Mouse (Mus musculus) ovary, postnatal 36 days (tissue): ENCODE measurements around the gene Zfhx3.

Source experiments
- DNase-seq: peaks from one replicate; pipeline ENCODE4 v3.0.0; 2022; ENCODE audit warnings: low spot score, mixed read lengths

Zfhx3 gene

DNA sequence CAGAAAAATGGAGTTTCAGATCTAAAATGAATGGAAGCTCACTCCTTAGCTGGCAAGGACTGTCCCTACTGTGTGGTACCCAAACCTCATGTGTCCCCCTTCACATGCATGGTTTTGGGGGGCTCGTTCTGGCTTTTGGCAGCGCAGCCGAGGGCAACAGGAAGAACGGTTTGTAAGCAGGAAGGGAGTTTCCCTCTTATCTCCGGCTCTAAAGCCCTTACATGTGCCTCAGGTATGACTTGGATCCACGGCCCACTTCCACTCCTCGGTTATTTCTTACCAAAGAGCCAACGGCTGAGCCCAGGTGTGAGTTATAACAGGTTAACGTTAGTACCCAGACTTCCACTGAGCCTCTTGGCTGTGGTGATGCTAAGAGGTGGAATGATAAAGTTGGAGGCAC, 990.3 kb downstream of the Zfhx3 start:
- no peak for DNase-seq

DNA sequence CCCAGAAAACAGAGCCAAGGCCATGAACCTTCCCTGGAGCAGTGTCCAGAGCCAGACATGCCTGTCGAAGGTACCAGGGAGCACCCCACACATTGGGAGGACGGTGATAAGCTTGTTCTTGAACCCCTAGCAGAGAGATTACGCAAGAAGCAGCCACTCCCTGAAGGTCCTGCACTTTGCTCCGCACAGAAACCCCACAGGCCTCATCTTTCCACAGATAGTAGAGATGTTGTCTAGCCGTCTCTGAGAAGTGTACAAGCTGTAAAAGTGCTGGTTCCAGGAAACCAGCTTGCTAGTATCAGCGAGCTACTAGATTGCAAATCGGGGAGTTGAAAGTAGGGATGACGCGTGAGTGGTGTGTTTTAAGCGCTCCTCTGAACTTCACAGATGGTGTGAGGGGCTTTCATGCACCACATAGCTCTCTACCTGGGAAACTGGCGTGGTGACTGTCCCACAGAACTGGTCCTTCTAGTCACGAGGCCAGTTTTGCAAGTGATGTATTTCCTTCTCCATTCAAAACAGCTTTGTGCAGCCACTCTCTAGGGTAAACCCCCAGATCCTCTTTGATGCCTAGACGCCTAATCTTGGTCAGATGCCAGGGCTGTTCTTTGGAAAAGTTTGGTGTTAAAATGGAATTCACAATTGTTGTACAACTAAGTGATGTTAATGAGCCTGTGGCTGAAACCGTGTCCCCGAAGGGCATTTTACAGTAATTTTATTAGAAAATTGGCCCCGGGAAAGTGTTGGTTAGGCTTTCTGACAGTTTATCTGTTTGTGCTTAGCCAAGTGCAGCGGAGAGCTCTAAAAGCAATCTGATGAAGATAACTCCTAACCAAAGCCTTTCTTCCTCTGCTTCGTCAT, 993.6 kb downstream of the Zfhx3 start:
- no peak for DNase-seq

DNA sequence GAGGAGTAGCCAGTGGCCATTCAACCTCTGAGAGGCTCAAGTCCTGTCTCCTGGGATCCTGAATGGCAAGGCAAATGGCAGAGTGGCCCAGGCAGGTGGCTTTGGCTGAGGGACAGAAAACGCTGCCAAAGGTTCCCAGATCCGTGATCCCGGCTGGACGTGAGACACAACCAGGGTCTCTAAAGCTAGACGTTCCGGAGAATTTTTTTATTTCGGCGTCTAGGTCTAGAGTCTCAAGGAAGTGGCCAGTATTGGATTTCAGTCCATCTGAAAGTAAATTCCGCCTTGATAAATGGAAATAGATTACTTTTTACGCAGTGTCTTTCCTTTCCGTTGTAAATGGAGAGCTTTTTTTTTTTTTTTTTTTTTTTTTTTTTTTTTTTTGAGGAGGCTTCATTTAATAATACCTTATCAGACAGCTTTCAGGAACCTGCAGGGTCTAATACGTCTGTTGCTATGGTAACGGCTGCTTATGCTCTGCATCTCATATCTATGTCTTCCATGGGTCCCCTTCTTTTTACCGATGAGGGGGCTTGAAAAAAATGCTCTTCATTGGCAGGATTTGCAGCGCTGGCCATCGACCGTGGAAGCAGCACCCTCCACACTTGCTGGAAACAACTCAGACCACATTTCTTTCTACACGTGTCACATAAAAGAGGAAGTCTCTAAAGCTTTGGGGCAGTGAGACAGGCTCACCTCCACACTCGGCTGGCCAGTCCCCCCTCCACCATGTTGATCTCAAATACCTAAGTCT, 994.4 kb downstream of the Zfhx3 start:
- no peak for DNase-seq

DNA sequence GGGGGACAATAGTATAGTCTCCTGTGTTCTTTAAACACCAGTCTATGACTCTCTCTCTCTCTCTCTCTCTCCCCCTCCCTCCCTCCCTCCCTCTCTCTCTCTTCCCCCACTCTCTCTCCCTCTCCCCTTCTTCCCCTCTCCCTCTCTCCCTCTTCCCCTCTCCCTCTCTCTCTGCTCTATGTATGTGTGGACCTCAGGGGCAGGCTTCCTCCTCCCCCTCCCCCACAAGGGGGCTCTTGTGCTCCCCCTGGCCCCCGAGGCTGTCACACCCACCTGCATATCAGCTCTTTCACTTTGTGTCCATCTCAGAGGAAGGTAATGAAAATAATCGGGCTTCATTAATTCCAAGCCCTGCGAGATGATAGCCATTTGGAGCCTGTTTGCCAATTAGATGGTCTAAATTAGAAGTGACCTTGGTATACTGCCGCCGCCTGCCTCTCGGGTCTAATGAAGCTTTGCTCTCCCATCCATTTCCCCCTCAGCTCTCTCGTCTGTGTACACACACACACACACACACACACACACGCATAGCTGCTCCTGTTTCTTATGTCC, 995.5 kb downstream of the Zfhx3 start:
- no peak for DNase-seq

DNA sequence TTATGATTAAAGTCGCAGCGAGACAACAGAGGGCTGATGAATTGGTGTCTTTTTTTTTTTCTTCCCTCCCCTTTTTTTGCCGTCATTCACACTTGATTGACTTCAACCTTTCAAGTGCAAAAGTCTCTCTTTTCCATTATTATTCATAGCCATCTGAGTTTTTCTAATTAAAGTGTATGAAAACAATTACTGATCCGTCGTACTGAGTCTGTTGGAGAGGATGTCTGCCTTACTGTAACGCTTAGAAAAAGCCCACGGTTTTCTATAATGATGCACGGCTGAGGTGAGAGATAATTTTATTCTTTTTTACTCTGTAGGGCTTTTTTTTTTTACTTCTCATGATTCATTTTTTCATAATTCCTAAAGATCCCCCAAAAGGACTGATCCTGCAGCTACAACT, 1000.2 kb downstream of the Zfhx3 start:
- DNase-seq, result no peak

DNA sequence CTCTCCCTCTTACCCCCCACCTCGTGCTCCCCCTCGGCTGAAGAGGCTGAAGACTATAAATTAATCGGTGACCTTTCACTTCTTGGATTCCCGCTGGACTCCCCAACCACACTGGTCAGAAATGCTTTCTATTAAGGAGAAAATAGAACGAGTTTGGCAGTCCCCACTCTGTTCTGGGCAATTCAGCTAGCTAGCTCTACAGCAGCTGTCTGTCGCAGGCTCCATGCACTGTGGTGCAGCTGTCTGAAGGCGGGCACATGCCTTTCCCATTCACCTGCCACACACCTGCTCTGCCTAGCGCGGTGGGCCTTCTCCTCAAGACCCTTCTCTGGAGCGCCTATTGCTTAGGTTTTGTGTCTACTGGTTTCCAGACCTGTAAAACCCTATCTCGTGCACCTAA, 1000.7 kb downstream of the Zfhx3 start:
- no peak for DNase-seq

DNA sequence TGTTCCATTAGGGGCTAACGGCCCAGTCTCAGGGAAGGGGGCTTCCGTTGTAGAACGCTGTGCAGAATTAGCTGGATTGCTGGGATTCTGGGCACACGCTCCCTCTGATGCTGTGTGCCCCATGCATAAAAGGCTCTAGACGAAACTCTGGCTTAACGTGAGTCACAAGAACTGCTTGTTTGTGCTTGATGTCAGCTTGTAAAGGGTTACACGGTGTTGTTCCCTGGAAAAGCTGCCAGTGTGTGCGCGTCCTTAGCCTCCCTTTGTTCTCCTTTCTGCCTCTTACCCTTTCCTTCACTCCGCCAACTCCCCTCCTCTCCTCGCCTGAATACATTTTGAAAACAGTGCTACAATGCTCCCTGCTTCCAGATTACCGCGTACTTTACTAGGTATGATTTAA, 1001.9 kb downstream of the Zfhx3 start:
- DNase-seq, result no peak

DNA sequence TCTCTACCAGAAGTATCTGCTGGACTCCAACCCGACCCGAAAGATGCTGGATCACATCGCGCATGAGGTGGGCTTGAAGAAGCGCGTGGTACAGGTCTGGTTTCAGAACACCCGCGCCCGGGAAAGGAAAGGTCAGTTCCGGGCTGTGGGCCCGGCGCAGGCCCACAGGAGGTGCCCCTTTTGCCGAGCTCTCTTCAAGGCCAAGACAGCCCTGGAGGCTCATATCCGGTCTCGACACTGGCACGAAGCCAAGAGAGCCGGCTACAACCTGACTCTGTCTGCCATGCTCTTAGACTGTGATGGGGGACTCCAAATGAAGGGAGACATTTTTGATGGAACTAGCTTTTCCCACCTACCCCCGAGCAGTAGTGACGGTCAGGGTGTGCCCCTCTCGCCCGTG, 1007.9 kb downstream of the Zfhx3 start:
- no peak for DNase-seq

DNA sequence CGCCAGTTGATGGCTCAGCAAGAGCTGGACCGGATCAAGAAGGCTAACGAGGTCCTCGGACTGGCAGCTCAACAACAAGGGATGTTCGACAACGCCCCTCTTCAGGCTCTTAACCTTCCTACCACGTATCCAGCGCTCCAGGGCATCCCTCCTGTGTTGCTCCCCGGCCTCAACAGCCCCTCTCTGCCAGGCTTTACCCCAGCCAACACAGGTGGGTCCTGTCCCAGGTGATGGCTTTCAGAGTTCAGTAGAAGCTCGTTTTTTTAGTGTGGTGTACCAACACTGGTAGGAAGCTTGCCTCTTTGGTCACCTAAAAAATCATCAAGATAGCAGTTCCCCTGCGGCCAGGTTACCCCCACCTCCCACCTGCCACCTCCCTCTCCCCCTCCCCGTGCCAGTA, 1009.1 kb downstream of the Zfhx3 start:
- DNase-seq, result no peak

DNA sequence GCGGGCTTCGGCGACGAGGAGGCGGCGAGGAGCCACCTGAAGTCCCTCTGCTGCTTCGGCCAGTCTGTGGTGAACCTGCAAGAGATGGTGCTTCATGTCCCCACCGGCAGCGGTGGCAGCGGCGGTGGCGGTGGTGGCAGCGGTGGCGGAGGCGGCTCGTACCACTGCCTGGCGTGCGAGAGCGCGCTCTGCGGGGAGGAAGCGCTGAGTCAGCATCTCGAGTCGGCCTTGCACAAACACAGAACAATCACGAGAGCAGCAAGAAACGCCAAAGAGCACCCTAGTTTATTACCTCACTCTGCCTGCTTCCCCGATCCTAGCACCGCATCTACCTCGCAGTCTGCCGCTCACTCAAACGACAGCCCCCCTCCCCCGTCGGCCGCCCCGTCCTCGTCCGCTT, 1014.0 kb downstream of the Zfhx3 start:
- DNase-seq, result no peak

DNA sequence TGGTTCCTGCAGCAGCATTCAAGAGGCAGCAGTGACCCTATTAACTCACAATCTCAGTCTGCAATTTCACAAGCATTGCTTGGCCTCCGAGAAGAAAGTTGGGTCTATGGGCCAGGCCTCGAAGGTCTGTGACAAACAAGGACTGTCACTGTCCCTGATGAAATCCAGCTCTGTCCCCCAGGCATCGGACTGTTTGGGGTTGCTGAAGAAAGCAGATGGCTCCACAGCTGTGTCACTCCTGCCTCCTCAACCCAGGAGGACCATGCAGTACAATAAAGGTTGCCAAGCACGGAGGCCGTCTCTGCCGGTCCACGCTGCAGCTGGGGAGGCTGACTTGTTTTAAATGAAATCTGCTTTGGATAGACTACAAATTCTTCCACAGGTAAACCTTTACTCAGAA, 1020.1 kb downstream of the Zfhx3 start:
- DNase-seq, result no peak

DNA sequence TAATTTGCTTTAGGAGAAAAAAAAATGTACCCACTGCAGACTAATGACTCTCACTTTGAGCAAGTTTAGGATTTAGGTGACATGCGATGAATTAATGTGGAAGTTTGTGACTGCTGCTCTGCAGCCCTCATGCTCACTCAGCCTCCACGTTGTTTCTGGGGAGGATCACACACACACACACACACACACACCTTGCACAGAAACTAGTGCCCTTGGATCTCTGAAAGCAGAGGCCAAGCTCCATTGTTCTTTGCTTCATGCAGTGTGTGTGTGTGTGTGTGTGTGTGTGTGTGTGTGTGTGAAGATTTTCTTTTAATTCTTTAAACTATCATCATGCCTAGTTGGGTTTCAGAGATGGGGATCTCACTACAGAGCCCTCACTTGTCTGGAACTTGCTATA, 1020.7 kb downstream of the Zfhx3 start:
- no peak for DNase-seq

DNA sequence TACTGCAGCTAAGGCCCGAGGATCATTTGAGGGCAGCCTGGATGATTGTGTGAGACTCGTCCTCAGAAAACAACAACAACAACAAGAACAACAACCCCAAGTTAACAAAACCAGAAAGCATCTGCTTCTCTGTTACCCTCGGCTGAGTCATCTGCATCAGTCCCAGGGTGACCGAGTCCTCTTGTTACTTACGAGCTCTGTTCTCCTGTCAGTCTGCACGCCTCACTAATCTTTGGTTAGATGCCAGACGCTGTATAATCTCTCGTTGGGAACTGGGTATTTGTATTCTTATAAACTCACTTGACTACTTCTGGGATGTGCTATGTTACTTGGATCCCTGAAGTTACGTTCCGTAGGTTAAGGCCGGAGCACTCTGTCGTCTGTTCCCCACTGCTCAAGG, 1023.6 kb downstream of the Zfhx3 start:
- no peak for DNase-seq

DNA sequence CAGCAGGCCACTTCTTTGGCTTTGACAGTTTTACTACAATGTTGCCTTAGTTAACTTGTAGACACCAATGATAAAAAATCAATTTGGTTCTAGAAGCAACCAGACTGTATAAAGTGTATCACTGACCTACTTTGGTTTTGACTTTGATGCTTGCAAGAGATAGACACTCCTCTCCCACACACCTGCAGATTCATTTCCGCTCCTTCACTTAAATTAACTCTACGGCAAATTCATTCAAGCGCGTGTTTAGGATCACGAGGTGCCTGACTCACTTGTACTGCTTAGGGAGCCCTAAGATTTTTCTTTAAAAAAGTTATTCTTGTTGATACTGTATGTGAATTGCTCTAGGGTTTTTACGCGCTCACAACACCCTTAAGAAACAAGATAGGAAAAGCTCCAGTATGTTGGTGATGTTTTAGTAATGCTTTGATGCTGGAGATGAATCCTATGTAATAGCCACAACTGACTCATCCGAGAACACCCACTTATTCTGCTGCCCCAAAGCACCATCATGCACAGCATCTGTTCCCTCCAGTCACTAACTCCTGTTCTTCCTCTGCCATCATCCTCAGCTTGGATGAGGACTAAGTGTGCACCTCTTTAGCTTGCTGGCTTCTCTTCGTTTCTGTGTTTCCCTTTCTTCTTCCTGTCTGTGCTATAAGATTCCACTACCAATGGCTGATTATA, 1031.3 kb downstream of the Zfhx3 start:
- no peak for DNase-seq

DNA sequence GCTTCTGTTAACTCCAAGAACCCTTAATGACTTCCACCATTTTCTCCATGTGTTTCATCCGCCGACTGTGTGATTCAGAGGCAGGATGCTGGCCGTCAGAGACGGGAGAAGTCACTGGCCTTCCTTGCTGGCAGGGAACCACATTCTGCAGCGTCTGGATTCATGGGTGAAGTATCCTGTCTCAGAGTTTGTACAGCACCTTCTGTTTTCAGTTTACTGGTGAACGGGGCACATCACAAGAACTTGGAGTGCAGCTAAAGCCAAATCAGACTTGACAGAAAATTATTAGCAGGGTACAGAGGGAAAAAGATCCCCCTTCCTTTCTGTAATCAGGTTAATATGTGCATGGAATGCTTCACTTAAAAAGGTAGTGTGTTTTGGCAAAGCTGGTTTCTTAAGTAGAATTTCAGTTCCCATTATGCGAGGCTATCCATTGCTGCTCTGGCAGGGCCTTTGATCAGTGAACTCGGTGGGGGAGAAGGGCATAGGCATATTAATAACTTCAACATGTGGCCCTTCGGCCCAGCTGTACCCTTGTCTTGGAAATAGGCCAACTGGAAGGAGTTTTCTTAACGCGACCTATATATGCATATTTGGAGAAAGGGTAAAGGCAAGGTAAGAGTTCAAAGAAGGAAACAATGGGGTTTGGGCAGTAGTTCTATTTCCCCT, 1035.4 kb downstream of the Zfhx3 start:
- DNase-seq, result no peak

DNA sequence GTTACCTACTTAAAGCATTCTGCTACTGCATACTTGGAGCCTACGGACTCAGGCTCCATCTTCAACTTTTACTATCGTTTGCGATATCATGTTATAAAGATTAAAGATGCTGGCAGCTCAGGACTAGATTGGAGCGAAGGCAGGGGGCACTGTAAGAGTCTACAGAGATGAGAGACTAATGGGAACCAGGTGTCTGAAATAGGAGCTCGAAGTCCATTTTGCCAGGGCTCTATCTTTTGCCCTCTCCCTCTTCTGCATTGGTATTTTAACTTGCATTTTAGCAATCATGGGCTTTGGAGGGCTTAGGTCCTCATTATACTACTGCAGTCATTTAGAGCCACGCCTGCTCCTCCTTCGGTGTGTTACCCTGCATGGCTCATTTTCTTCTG, 1035.9 kb downstream of the Zfhx3 start:
- DNase-seq, result no peak

DNA sequence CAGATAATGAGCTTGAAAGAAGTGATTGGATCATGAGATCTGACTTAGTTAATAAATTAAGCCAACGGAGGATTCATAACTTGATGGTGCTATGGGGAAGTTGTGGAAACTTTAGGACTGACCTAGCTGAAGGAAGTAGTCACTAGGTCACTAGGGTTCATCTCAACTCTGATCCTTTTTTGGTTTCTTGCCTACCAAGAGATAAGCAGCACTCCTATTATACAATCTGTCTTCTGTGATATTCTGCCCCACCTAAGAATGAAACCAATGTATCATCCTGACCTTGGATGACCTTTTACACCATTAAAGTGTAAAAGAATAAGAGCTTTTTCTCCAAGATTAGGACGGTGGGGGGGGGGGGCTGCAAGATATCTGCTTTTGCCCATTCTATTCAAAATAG, 1042.5 kb downstream of the Zfhx3 start:
- DNase-seq, result no peak

DNA sequence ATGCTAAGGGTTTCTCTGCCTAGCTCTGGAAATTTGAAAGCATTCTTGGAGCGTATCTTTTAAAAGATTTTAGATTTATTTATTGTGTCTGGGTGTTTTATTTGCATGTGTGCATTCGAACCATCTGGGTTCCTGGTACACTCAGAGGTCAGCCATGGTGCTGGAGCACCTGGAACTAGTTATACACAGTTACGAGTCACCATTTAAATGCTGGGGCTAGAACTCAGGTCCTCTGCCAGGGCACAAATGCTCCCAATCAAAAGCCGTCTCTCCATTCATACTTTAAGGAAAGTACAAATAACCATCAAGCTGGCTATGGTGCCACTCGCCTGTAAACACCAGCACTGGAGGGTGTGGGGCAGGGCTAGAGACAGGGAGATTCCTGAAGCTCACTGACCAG, 1047.4 kb downstream of the Zfhx3 start:
- DNase-seq, result no peak

DNA sequence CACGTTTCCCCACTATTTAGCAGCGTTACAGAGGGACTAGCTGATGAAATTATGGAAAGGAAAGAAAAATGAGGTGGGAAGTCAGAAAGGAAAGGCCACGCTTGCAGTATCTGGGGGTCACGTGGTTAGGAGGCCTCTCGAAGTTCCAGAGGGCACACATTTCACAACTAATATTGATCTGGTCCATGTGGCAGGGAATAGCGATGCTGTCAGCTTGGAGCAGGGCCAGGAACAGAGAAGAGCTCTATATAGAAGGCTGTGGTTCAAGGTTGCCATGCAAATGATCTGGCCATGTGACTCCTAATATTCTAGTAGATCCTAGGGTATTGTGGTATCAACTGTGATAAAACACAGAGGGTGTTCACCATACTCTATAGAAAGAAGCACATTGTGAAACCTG, 1048.1 kb downstream of the Zfhx3 start:
- no peak for DNase-seq

DNA sequence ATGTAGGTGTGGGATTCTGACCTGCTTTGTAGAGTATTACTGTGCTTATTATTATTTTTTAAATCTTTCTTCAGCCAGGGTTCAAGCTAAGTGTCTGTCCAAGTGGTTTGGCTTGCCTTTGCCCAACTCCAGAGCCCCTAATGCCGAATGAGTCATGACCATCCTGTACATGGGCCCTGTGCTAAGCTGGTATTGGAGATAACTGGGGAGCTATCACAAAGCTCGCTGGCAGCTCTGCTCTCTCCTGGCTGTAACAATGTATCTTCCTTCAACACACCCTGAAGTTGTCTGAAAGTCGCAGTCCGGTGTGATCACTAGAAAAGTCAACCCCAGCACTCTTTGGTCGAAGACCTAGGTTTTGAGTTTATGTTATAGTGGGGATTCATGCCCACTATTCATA, 1049.0 kb downstream of the Zfhx3 start:
- no peak for DNase-seq

DNA sequence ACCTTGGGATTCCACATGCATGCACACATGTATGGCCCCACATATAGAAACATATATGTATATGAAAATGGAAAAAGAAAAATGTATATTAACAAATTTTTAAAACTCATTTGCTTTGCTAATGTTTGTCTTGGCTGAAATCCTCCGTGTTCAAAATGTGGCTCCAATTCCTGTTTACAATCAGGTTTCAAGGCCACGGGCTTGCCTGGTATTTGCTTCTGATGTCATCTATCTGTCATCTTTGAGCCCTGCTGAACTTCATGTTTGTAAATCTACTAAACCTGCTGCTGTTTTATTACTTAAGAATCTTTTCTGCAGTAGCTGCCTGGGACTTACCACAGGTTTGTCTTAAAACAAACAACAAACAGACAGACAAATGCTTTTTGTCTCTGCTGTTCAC, 1051.3 kb downstream of the Zfhx3 start:
- no peak for DNase-seq

DNA sequence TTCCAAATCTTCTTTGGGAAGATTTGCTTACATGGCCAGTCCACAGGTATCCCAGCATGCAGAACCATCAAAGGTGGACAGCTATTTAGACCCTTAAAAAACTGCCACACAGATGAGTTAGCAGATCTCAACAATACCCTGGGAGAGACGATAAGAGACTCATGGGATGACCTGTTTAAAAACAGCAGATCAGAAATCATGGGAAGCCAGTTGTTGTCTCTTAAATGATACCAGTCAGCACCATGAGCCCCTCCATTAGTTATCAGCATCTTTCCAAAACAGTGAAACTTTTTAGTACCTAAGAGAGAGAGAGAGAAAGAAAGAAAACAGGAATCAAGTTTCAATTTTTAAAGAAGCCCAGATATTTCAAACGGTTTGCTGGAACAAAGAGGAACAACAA, 1051.7 kb downstream of the Zfhx3 start:
- no peak for DNase-seq
